Mouse (Mus musculus) WW6 (cell line): ENCODE results near the gene Ccdc33.
A peak's percentile ranks its signal among the peaks of the same experiment; 100 is the strongest.

Experiments used
- DNase-seq: peaks from one replicate; pipeline ENCODE4 v3.0.0-alpha.2; 2013; ENCODE audit warnings: low read depth, low spot score

Gene Ccdc33

GRCm38 (mm10) chr9:58012935-58013334, 105.7 kb downstream of the Ccdc33 start:
- no peak for DNase-seq

GRCm38 (mm10) chr9:58012486-58012885, 106.1 kb downstream of the Ccdc33 start:
- no peak for DNase-seq

GRCm38 (mm10) chr9:58011552-58011951, 107.1 kb downstream of the Ccdc33 start:
- no peak for DNase-seq

- DNase-seq, result peak; percentile 26
These were observed 107.6 kb downstream of the Ccdc33 start for GRCm38 (mm10) chr9:58011027-58011426.

- no peak for DNase-seq
These were observed 109.0 kb downstream of the Ccdc33 start for GRCm38 (mm10) chr9:58009588-58009987.

GRCm38 (mm10) chr9:58009015-58009362, 109.6 kb downstream of the Ccdc33 start:
- no peak for DNase-seq

- DNase-seq, result no peak
These were observed 110.1 kb downstream of the Ccdc33 start for GRCm38 (mm10) chr9:58008336-58009014.

GRCm38 (mm10) chr9:58005753-58006461, 112.7 kb downstream of the Ccdc33 start, which contains the start of gene Cyp11a1:
Cyp11a1 (plus strand) TSS chr9:58006411.
- no peak for DNase-seq

GRCm38 (mm10) chr9:58003272-58003671, 115.4 kb downstream of the Ccdc33 start:
- DNase-seq, result peak; percentile 14

- no peak for DNase-seq
These were observed 118.9 kb downstream of the Ccdc33 start for GRCm38 (mm10) chr9:57999676-58000075.

- DNase-seq, result no peak
These were observed 119.9 kb downstream of the Ccdc33 start for GRCm38 (mm10) chr9:57998685-57999084.

- peak; percentile 61 for DNase-seq
These were observed 120.5 kb downstream of the Ccdc33 start for GRCm38 (mm10) chr9:57998032-57998659.

GRCm38 (mm10) chr9:57997511-57998031, 121.1 kb downstream of the Ccdc33 start:
- peak; percentile 62 for DNase-seq

- no peak for DNase-seq
These were observed 123.3 kb downstream of the Ccdc33 start for GRCm38 (mm10) chr9:57995282-57995681.

GRCm38 (mm10) chr9:57992781-57993591, 125.6 kb downstream of the Ccdc33 start:
- DNase-seq, result no peak

GRCm38 (mm10) chr9:57992060-57992459, 126.6 kb downstream of the Ccdc33 start:
- DNase-seq, result no peak

- DNase-seq, result peak; percentile 20
These were observed 128.0 kb downstream of the Ccdc33 start for GRCm38 (mm10) chr9:57990438-57991110.

- DNase-seq, result no peak
These were observed 129.3 kb downstream of the Ccdc33 start for GRCm38 (mm10) chr9:57989309-57989708.

- DNase-seq, result no peak
These were observed 130.5 kb downstream of the Ccdc33 start for GRCm38 (mm10) chr9:57988098-57988497.

- no peak for DNase-seq
These were observed 132.3 kb downstream of the Ccdc33 start for GRCm38 (mm10) chr9:57986293-57986692.

- no peak for DNase-seq
These were observed 133.3 kb downstream of the Ccdc33 start for GRCm38 (mm10) chr9:57985304-57985703.
